Mouse (Mus musculus) spleen, adult 2 months (tissue): ENCODE data around the gene Rho.

Experiments
- CTCF ChIP-seq: fragments of 200-500 bp; IDR thresholded peaks from 2 replicates; pipeline ENCODE4 v1.5.1; 2011; ENCODE audit warnings: mild to moderate bottlenecking, inconsistent platforms; ENCODE audit not compliant: insufficient read depth, insufficient read length, insufficient replicate concordance; ENCODE audit errors: extremely low read depth
- POLR2A ChIP-seq: fragments of 200-500 bp; IDR thresholded peaks from 2 replicates; pipeline ENCODE4 v1.6.1; 2011; ENCODE audit warnings: low read depth, low read length, inconsistent platforms

- TF ChIP-seq POLR2A: no peak
- no peak for TF ChIP-seq CTCF
Measured at GRCm38 (mm10) chr6:115989032-115989431, 57.5 kb downstream of the Rho start.
